Mouse (Mus musculus): ENCODE data around the gene Parp6. TPM values are rescaled to one million over a fixed set of nuclear protein-coding genes. Genes with fewer than 3 reads are reported as not detected.

The Parp6 gene
- polyA plus RNA-seq (2011; ENCODE audit: insufficient read depth, insufficient read length, low read depth, missing spikeins), result 28.3 and 30.9 TPM in 2 replicates

DNA sequence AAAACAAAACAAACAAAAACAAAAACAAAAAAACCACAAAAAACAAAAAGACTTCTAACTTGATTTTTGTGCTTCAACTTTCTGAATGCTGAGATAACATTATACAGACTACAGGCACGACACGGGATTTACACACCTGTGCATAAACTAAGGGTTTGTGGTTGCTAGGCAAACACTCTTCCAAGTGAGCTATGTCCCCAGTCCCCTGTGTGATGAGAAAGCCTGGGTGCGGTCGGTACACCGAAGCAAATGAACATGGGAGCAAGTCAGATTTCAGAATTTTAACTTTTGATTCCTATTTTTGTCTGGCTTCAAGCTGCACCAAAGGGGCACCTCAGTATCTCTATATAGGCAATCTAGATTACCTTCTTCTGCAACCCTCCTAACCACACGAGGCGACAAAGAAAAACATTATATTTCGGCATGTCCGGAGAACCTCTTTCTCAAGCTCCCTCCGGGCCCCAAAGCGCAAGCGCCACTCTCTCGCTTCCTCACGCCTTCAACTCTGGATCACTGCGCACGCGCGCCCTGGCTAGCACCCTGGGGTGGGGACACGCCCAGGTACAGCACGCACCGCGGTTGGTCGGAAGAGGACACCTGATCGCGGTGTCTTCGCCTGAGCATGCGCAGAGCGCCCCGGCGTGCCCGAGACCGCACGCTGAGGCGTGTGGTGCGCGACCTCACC lies at the start of gene Parp6:
TSS of gene Parp6 (plus strand) at position 663 of the 685 bp plus-strand sequence.
- TF ChIP-seq EP300 (IDR thresholded peaks at IDR 0.05; ENCODE audit: insufficient read depth, low read depth, low read length) (0 out of 2 replicates have a peak, but pooled peaks have one; percentile 12), POLR2A (IDR thresholded peaks at IDR 0.05; ENCODE audit: insufficient read depth, low read length) (no peak)
- Histone ChIP-seq H3K27me3 (ENCODE audit: control insufficient read depth, insufficient read depth, low read length, poor library complexity, severe bottlenecking) (no peaks in the 10 kb centered on the region), H3K4me3 (ENCODE audit: low read depth, low read length) (peak within 1 kb of the TSS; percentile 89), H3K36me3 (ENCODE audit: control insufficient read depth, insufficient read depth, low read length, poor library complexity, severe bottlenecking) (no peaks in the 10 kb centered on the region), H3K4me1 (ENCODE audit: control insufficient read depth, insufficient read depth, low read length) (no peaks in the 10 kb centered on the region), H3K9ac (ENCODE audit: low read depth, poor library complexity, severe bottlenecking) (peak within 1 kb of the TSS; percentile 79), H3K9me3 (replicated peaks; ENCODE audit: control insufficient read depth, insufficient read depth, low read length, poor library complexity, severe bottlenecking) (no peaks in the 10 kb centered on the region), H3K27ac (ENCODE audit: insufficient read depth, low read length) (no peak within 1 kb of the TSS)

GRCm38 (mm10) chr9:59571852-59572251 lies 45.2 kb upstream of the Parp6 start:
- Histone ChIP-seq H3K9me3 (replicated peaks; ENCODE audit: control insufficient read depth, insufficient read depth, low read length, poor library complexity, severe bottlenecking) (no peaks in the 10 kb centered on the region), H3K27me3 (ENCODE audit: control insufficient read depth, insufficient read depth, low read length, poor library complexity, severe bottlenecking) (peaks cover 5% of the 10 kb centered on the region), H3K27ac (ENCODE audit: insufficient read depth, low read length) (no peak overlapping the region), H3K36me3 (ENCODE audit: control insufficient read depth, insufficient read depth, low read length, poor library complexity, severe bottlenecking) (no peaks in the 10 kb centered on the region), H3K9ac (ENCODE audit: low read depth, poor library complexity, severe bottlenecking) (no peak overlapping the region), H3K4me3 (ENCODE audit: low read depth, low read length) (no peak overlapping the region), H3K4me1 (ENCODE audit: control insufficient read depth, insufficient read depth, low read length) (no peaks in the 10 kb centered on the region)
- TF ChIP-seq EP300 (IDR thresholded peaks at IDR 0.05; ENCODE audit: insufficient read depth, low read depth, low read length) (no peak), CTCF (IDR thresholded peaks at IDR 0.05; ENCODE audit: low read depth, low read length) (no peak), POLR2A (IDR thresholded peaks at IDR 0.05; ENCODE audit: insufficient read depth, low read length) (no peak)

DNA sequence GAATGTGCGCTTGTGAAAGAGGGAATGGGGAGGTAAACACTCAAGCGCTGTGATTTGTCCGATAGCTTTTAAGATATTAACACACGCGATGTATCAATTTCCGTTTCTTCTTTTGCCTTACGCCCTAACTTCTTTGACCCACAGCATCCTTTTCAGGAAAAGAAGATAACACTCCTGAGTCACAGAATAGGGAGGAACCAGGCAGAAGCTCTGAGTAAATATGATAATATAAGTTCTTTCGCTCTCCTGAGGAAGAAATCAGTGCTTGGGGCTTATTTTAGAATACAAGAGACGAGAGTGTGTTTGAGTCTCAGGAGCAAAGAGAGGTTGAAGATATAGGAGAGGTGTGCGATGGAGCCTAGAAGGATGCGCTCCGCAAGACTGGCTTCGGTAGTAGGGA lies 39.7 kb upstream of the Parp6 start:
- no peaks in the 10 kb centered on the region for H3K36me3 ChIP-seq (ENCODE audit: control insufficient read depth, insufficient read depth, low read length, poor library complexity, severe bottlenecking)
- H3K27me3 ChIP-seq (ENCODE audit: control insufficient read depth, insufficient read depth, low read length, poor library complexity, severe bottlenecking), result peaks cover 2% of the 10 kb centered on the region
- no peak for TF ChIP-seq EP300 (IDR thresholded peaks at IDR 0.05; ENCODE audit: insufficient read depth, low read depth, low read length)
- no peak for TF ChIP-seq CTCF (IDR thresholded peaks at IDR 0.05; ENCODE audit: low read depth, low read length)
- TF ChIP-seq POLR2A (IDR thresholded peaks at IDR 0.05; ENCODE audit: insufficient read depth, low read length), result no peak
- H3K9me3 ChIP-seq (replicated peaks; ENCODE audit: control insufficient read depth, insufficient read depth, low read length, poor library complexity, severe bottlenecking), result no peaks in the 10 kb centered on the region
- peak overlapping the region; percentile 69 for H3K4me3 ChIP-seq (ENCODE audit: low read depth, low read length)
- no peak overlapping the region for H3K27ac ChIP-seq (ENCODE audit: insufficient read depth, low read length)
- H3K4me1 ChIP-seq (ENCODE audit: control insufficient read depth, insufficient read depth, low read length), result no peaks in the 10 kb centered on the region
- H3K9ac ChIP-seq (ENCODE audit: low read depth, poor library complexity, severe bottlenecking), result no peak overlapping the region

GRCm38 (mm10) chr9:59577844-59578504 lies 39.1 kb upstream of the Parp6 start, which contains the start of gene Celf6:
TSS of gene Celf6 (plus strand) at chr9:59577917.
- no peak within 1 kb of the TSS for H3K9ac ChIP-seq (ENCODE audit: low read depth, poor library complexity, severe bottlenecking)
- H3K27me3 ChIP-seq (ENCODE audit: control insufficient read depth, insufficient read depth, low read length, poor library complexity, severe bottlenecking), result peaks cover 2% of the 10 kb centered on the region
- TF ChIP-seq CTCF (IDR thresholded peaks at IDR 0.05; ENCODE audit: low read depth, low read length) (no peak), POLR2A (IDR thresholded peaks at IDR 0.05; ENCODE audit: insufficient read depth, low read length) (no peak), EP300 (IDR thresholded peaks at IDR 0.05; ENCODE audit: insufficient read depth, low read depth, low read length) (0 out of 2 replicates have a peak, but pooled peaks have one; percentile 5)
- no peak within 1 kb of the TSS for H3K27ac ChIP-seq (ENCODE audit: insufficient read depth, low read length)
- no peaks in the 10 kb centered on the region for H3K4me1 ChIP-seq (ENCODE audit: control insufficient read depth, insufficient read depth, low read length)
- no peaks in the 10 kb centered on the region for H3K9me3 ChIP-seq (replicated peaks; ENCODE audit: control insufficient read depth, insufficient read depth, low read length, poor library complexity, severe bottlenecking)
- H3K4me3 ChIP-seq (ENCODE audit: low read depth, low read length), result peak within 1 kb of the TSS; percentile 69
- H3K36me3 ChIP-seq (ENCODE audit: control insufficient read depth, insufficient read depth, low read length, poor library complexity, severe bottlenecking), result no peaks in the 10 kb centered on the region

DNA sequence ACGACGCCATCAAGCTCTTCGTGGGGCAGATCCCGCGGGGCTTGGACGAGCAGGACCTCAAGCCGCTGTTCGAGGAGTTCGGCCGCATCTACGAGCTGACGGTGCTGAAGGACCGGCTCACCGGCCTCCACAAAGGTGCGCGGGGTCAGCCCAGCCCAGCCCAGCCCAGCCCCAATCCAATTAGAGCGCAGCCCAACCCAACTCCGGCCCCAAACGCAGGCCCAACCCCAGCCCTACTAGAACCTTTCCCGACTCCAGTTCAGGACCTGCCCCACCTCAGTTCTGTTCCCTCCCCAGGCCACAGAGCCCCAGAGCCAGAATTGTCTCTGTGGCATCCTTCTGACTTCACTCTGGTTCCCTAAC lies 38.6 kb upstream of the Parp6 start:
- Histone ChIP-seq H3K4me3 (ENCODE audit: low read depth, low read length) (peak overlapping the region; percentile 52), H3K27me3 (ENCODE audit: control insufficient read depth, insufficient read depth, low read length, poor library complexity, severe bottlenecking) (peaks cover 2% of the 10 kb centered on the region), H3K4me1 (ENCODE audit: control insufficient read depth, insufficient read depth, low read length) (no peaks in the 10 kb centered on the region), H3K9me3 (replicated peaks; ENCODE audit: control insufficient read depth, insufficient read depth, low read length, poor library complexity, severe bottlenecking) (no peaks in the 10 kb centered on the region), H3K27ac (ENCODE audit: insufficient read depth, low read length) (no peak overlapping the region), H3K36me3 (ENCODE audit: control insufficient read depth, insufficient read depth, low read length, poor library complexity, severe bottlenecking) (no peaks in the 10 kb centered on the region), H3K9ac (ENCODE audit: low read depth, poor library complexity, severe bottlenecking) (no peak overlapping the region)
- TF ChIP-seq EP300 (IDR thresholded peaks at IDR 0.05; ENCODE audit: insufficient read depth, low read depth, low read length) (no peak), POLR2A (IDR thresholded peaks at IDR 0.05; ENCODE audit: insufficient read depth, low read length) (no peak), CTCF (IDR thresholded peaks at IDR 0.05; ENCODE audit: low read depth, low read length) (no peak)

DNA sequence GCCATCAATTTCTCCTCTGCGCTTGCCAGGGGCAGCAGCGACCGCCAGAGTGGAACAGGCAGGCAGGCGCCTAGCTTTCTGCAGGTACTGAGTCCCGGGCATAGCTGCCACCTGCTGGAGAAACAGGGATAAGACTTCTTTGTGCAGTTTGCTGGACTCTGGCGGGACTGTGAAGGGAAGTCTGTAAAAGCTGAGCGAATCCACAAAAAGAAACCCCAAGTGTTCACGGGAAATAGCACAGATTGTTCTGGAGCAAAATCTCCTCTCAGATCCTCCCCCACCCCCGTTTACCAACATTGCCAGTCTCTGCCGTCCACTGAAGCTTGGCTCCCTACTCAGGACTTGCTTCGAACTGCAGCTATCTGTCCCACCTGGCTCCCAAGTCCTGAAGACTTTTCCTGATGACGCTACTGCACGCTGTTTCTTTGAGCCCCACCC lies 32.2 kb upstream of the Parp6 start:
- no peaks in the 10 kb centered on the region for H3K4me1 ChIP-seq (ENCODE audit: control insufficient read depth, insufficient read depth, low read length)
- H3K27ac ChIP-seq (ENCODE audit: insufficient read depth, low read length), result no peak overlapping the region
- H3K4me3 ChIP-seq (ENCODE audit: low read depth, low read length), result no peak overlapping the region
- no peaks in the 10 kb centered on the region for H3K9me3 ChIP-seq (replicated peaks; ENCODE audit: control insufficient read depth, insufficient read depth, low read length, poor library complexity, severe bottlenecking)
- TF ChIP-seq EP300 (IDR thresholded peaks at IDR 0.05; ENCODE audit: insufficient read depth, low read depth, low read length) (no peak), CTCF (IDR thresholded peaks at IDR 0.05; ENCODE audit: low read depth, low read length) (peak; percentile 72)
- no peak overlapping the region for H3K9ac ChIP-seq (ENCODE audit: low read depth, poor library complexity, severe bottlenecking)
- no peaks in the 10 kb centered on the region for H3K36me3 ChIP-seq (ENCODE audit: control insufficient read depth, insufficient read depth, low read length, poor library complexity, severe bottlenecking)
- H3K27me3 ChIP-seq (ENCODE audit: control insufficient read depth, insufficient read depth, low read length, poor library complexity, severe bottlenecking), result no peaks in the 10 kb centered on the region

Data from ES-Bruce4 (cell line).